Mouse (Mus musculus): ENCODE results near the gene Actg1. TPM values are rescaled to one million over a fixed set of nuclear protein-coding genes. Genes with fewer than 3 reads are reported as not detected.

Actg1 gene
- polyA plus RNA-seq, 1 experiment from 2014 or later, result 1,989 TPM

- DNase-seq (ENCODE audit: low spot score) (no peak), ATAC-seq (no peak)
- no peak overlapping the region for H3K27ac ChIP-seq (ENCODE audit: low read length)
- no peaks in the 10 kb centered on the region for H3K9me3 ChIP-seq (ENCODE audit: low read length)
- no peak overlapping the region for H3K4me2 ChIP-seq (replicated peaks; ENCODE audit: low read depth, low read length)
- 0 out of 2 replicates have a peak, but pooled peaks cover 5% of the 10 kb centered on the region for H3K36me3 ChIP-seq (ENCODE audit: insufficient read depth, low read length)
- WGBS, result 81% methylated on average over 17 of the region's 17 CpGs
- H3K27me3 ChIP-seq (replicated peaks; ENCODE audit: insufficient read depth, low read length), result no peaks in the 10 kb centered on the region
- TF ChIP-seq CTCF (IDR thresholded peaks at IDR 0.05) (no peak), EP300 (IDR thresholded peaks at IDR 0.05) (no peak)
- H3K4me3 ChIP-seq (ENCODE audit: low read depth, low read length), result no peak overlapping the region
- H3K9ac ChIP-seq (replicated peaks; ENCODE audit: low read depth), result no peak overlapping the region
- H3K4me1 ChIP-seq (ENCODE audit: insufficient read depth, low read depth, low read length), result peaks cover 5% of the 10 kb centered on the region; the same call in 1 of the 2 replicates
Measured at GRCm38 (mm10) chr11:120376302-120377160, 28.2 kb upstream of the Actg1 start.

GRCm38 (mm10) chr11:120375324-120375723, 27.0 kb upstream of the Actg1 start:
- WGBS, result 90% methylated on average over 10 of the region's 10 CpGs
- Histone ChIP-seq H3K36me3 (ENCODE audit: insufficient read depth, low read length) (0 out of 2 replicates have a peak, but pooled peaks cover 5% of the 10 kb centered on the region), H3K9me3 (ENCODE audit: low read length) (no peaks in the 10 kb centered on the region), H3K4me1 (ENCODE audit: insufficient read depth, low read depth, low read length) (peaks cover 5% of the 10 kb centered on the region; the same call in 1 of the 2 replicates), H3K27me3 (replicated peaks; ENCODE audit: insufficient read depth, low read length) (no peaks in the 10 kb centered on the region), H3K4me3 (ENCODE audit: low read depth, low read length) (no peak overlapping the region), H3K9ac (replicated peaks; ENCODE audit: low read depth) (no peak overlapping the region), H3K27ac (ENCODE audit: low read length) (no peak overlapping the region), H3K4me2 (replicated peaks; ENCODE audit: low read depth, low read length) (no peak overlapping the region)
- DNase-seq (ENCODE audit: low spot score), result no peak
- TF ChIP-seq CTCF (IDR thresholded peaks at IDR 0.05), result no peak
- TF ChIP-seq EP300 (IDR thresholded peaks at IDR 0.05), result no peak
- ATAC-seq, result no peak

DNA sequence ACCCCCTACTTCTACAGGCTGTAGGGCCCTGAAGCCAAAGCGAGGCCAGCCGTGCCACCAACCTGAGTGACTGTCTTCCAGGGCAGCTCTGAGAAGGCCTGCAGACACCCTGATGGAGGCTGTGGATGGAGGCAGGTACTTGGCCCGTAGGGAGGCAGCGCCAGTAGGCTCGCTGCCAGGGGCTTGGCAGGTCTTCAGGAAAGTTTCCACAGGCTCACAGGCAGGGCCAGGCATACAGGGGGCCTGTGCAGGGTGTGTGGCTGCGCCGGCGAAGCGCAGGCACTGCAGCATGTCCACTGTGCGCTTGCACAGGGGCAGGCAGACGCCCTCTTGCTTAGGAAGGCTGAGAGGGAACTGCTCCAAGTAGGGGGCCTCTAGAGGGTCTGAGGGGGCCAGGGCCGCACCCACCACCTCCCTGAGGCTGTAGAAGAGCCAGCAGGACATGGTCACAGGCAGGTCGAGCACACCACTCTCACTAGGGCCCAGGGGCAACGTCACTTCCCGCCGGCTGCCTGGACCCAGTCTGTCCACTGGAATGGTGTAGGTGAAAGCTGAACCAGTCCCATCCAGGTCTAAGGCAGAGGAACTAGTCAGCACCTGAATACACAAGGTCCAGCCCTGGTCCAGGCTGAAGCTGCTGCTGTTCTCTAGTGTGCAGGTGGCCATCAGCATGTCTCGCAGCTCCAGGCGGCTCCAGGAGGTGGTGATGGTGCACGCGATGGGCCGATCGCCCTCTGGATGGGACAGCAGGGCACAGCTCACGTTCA, 25.7 kb upstream of the Actg1 start:
- 83% methylated on average over 19 of the region's 23 CpGs for WGBS
- Histone ChIP-seq H3K27me3 (replicated peaks; ENCODE audit: insufficient read depth, low read length) (no peaks in the 10 kb centered on the region), H3K9ac (replicated peaks; ENCODE audit: low read depth) (no peak overlapping the region), H3K4me2 (replicated peaks; ENCODE audit: low read depth, low read length) (no peak overlapping the region), H3K4me1 (ENCODE audit: insufficient read depth, low read depth, low read length) (peaks cover 5% of the 10 kb centered on the region; the same call in 1 of the 2 replicates), H3K9me3 (ENCODE audit: low read length) (no peaks in the 10 kb centered on the region), H3K4me3 (ENCODE audit: low read depth, low read length) (no peak overlapping the region), H3K27ac (ENCODE audit: low read length) (no peak overlapping the region), H3K36me3 (ENCODE audit: insufficient read depth, low read length) (0 out of 2 replicates have a peak, but pooled peaks cover 5% of the 10 kb centered on the region)
- TF ChIP-seq EP300 (IDR thresholded peaks at IDR 0.05) (no peak), CTCF (IDR thresholded peaks at IDR 0.05) (no peak)
- DNase-seq (ENCODE audit: low spot score), result no peak
- no peak for ATAC-seq

DNA sequence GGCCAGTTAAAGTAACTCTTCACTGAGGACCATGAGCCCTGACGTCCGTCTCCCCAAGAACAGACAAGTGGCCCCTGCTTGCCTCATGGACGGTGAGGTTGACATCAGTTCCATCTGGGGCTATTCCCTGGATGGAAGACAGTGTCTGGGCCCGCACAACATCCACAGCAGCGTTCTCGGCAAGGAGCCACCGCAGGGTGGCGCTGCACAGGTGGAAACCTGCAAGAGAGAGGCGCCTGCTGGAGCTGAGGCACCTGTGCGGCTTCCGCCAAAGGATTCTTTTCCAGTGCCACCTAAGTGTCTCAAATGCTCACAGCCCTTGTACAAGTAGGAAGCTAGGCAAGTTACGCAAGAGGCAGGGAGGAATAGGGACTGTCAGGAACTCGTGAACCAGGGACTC, 24.7 kb upstream of the Actg1 start:
- no peak overlapping the region for H3K4me3 ChIP-seq (ENCODE audit: low read depth, low read length)
- no peak overlapping the region for H3K9ac ChIP-seq (replicated peaks; ENCODE audit: low read depth)
- no peak overlapping the region for H3K4me2 ChIP-seq (replicated peaks; ENCODE audit: low read depth, low read length)
- DNase-seq (ENCODE audit: low spot score) (peak; percentile 49), ATAC-seq (peak; percentile 16; the same call in 1 of the 2 replicates)
- no peaks in the 10 kb centered on the region for H3K9me3 ChIP-seq (ENCODE audit: low read length)
- 0 out of 2 replicates have a peak, but pooled peaks cover 5% of the 10 kb centered on the region for H3K36me3 ChIP-seq (ENCODE audit: insufficient read depth, low read length)
- H3K4me1 ChIP-seq (ENCODE audit: insufficient read depth, low read depth, low read length), result peaks cover 5% of the 10 kb centered on the region; the same call in 1 of the 2 replicates
- 64% methylated on average over 13 of the region's 13 CpGs for WGBS
- H3K27me3 ChIP-seq (replicated peaks; ENCODE audit: insufficient read depth, low read length), result no peaks in the 10 kb centered on the region
- no peak overlapping the region for H3K27ac ChIP-seq (ENCODE audit: low read length)
- TF ChIP-seq EP300 (IDR thresholded peaks at IDR 0.05) (no peak), CTCF (IDR thresholded peaks at IDR 0.05) (peak; percentile 60)

DNA sequence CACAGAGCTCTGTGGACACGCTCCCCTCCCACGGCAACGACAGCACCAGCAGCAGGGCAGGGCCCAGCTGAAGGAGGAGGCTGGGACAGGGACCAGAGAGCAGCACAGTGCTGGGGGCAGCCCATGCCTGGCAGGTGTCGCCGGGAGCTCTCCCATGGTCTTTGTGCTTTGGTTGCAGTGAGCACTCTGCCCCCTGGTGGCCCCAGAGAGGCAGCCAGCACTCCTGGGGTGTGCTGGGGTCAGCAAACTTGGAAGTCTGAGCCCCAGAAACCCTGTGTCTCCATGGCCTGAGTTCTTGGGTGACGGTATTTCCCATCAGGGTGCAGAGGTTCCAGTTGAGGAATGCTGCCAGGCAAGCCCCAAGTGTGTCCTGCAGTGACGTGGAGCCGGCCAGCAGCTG, 21.3 kb upstream of the Actg1 start:
- TF ChIP-seq EP300 (IDR thresholded peaks at IDR 0.05) (no peak), CTCF (IDR thresholded peaks at IDR 0.05) (peak; percentile 92)

GRCm38 (mm10) chr11:120366443-120367027, 18.2 kb upstream of the Actg1 start:
- TF ChIP-seq EP300 (IDR thresholded peaks at IDR 0.05) (no peak), CTCF (IDR thresholded peaks at IDR 0.05) (no peak)
- WGBS, result 34% methylated on average over 7 of the region's 7 CpGs
- no peaks in the 10 kb centered on the region for H3K27me3 ChIP-seq (replicated peaks; ENCODE audit: insufficient read depth, low read length)
- no peak overlapping the region for H3K9ac ChIP-seq (replicated peaks; ENCODE audit: low read depth)
- H3K36me3 ChIP-seq (ENCODE audit: insufficient read depth, low read length), result no peaks in the 10 kb centered on the region
- H3K4me1 ChIP-seq (ENCODE audit: insufficient read depth, low read depth, low read length), result no peaks in the 10 kb centered on the region
- ATAC-seq (no peak), DNase-seq (ENCODE audit: low spot score) (no peak)
- no peaks in the 10 kb centered on the region for H3K9me3 ChIP-seq (ENCODE audit: low read length)
- no peak overlapping the region for H3K4me2 ChIP-seq (replicated peaks; ENCODE audit: low read depth, low read length)
- H3K4me3 ChIP-seq (ENCODE audit: low read depth, low read length), result no peak overlapping the region
- H3K27ac ChIP-seq (ENCODE audit: low read length), result no peak overlapping the region

More for the DNA sequence above, 21.3 kb upstream of the Actg1 start:
- WGBS, result 36% methylated on average over 8 of the region's 8 CpGs
- DNase-seq (ENCODE audit: low spot score), result peak; percentile 79
- no peak overlapping the region for H3K27ac ChIP-seq (ENCODE audit: low read length)
- no peak overlapping the region for H3K9ac ChIP-seq (replicated peaks; ENCODE audit: low read depth)
- no peaks in the 10 kb centered on the region for H3K36me3 ChIP-seq (ENCODE audit: insufficient read depth, low read length)
- no peaks in the 10 kb centered on the region for H3K9me3 ChIP-seq (ENCODE audit: low read length)
- no peaks in the 10 kb centered on the region for H3K4me1 ChIP-seq (ENCODE audit: insufficient read depth, low read depth, low read length)
- no peaks in the 10 kb centered on the region for H3K27me3 ChIP-seq (replicated peaks; ENCODE audit: insufficient read depth, low read length)
- H3K4me3 ChIP-seq (ENCODE audit: low read depth, low read length), result no peak overlapping the region
- H3K4me2 ChIP-seq (replicated peaks; ENCODE audit: low read depth, low read length), result no peak overlapping the region
- ATAC-seq, result peak; percentile 85

Measured in lung, postnatal 0 days (tissue).